Mouse (Mus musculus) right cerebral cortex, postnatal 4 days (tissue): ENCODE results near the gene Myh3.
"Not testable (repeated sequence)": the region's sequence is repeated elsewhere in the genome, so short reads cannot be mapped to it uniquely, and the experiment has no call there.

Experiments
- DNase-seq: peaks from one replicate; pipeline ENCODE4 v3.0.0-alpha.2; 2022

Gene Myh3

GRCm38 (mm10) chr11:67078888-67079287, 788 bp downstream of the Myh3 start:
- no peak for DNase-seq

- no peak for DNase-seq
These were observed 1.6 kb downstream of the Myh3 start for GRCm38 (mm10) chr11:67079740-67080139.

- DNase-seq: peak; percentile 51
These were observed 2.1 kb downstream of the Myh3 start for GRCm38 (mm10) chr11:67080168-67080567.

DNA sequence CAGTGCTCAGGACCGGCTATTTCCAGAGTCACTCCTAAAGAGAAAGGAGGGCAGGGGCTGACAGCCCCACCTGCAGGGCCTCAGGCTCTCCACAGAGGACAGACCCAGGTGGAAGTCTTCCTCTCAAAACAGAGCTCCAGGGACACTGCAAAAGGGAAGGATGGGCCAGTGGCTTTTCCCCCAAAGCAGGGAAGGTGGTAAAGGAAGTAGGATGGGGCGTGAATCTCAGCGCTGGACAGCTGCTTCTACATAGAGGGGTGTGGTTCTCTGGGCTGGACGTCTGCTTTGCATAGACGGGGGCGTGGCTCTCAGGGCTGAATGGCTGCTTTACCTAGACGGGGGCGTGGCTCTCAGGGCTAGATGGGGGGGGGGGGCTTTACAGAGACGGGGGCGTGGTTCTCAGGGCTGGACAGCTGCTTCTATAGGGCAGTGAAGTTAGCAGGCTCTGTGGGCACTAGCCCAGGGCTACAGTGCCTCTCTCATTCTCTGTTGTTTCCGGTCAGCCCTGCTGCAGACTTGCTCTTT, 3.1 kb downstream of the Myh3 start:
- DNase-seq: no peak

DNA sequence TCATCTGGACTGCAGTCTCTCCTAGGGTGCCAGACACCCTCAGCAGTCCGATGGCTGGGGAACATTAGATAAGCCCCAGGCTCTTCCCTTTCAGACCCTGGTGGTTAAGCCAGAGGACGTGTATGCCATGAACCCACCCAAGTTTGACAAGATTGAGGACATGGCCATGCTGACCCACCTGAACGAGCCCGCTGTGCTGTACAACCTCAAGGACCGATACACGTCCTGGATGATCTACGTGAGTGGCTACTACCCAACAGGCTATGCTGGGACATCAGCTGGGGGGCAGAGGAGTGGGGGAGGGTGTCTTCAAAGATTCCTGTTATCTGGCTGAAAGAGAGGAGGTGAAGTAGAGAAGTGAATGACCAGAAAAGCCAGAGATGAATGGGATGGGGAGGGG, 4.1 kb downstream of the Myh3 start:
- no peak for DNase-seq

GRCm38 (mm10) chr11:67082793-67083192, 4.7 kb downstream of the Myh3 start:
- DNase-seq: no peak

GRCm38 (mm10) chr11:67083239-67083638, 5.1 kb downstream of the Myh3 start:
- DNase-seq: no peak

DNA sequence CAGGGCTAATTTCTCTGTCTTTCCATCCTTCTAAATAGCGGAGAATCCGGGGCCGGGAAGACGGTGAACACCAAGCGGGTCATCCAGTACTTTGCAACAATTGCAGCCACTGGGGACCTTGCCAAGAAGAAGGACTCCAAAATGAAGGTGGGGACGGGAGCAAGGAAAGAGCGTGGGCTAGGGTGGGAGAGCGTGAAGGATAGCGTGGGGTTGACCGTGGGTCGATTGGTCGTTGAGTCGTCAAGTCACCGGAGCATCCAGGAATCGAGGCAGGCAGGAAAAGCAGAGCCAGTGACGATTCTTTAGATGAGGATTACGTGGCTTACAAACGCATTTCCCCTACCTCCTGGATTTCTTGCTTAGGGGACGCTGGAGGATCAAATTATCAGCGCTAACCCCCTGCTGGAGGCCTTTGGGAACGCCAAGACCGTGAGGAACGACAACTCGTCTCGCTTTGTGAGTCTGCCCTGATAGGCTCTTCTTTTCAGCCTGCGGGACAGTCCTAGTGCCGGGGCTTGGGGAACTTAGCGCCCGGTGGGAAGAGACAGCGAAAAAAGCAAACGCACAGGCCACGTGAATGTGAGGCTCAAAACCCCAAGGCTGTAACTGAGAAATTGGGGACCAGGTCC, 5.7 kb downstream of the Myh3 start:
- no peak for DNase-seq

GRCm38 (mm10) chr11:67085489-67085888, 7.4 kb downstream of the Myh3 start:
- DNase-seq: peak; percentile 70

DNA sequence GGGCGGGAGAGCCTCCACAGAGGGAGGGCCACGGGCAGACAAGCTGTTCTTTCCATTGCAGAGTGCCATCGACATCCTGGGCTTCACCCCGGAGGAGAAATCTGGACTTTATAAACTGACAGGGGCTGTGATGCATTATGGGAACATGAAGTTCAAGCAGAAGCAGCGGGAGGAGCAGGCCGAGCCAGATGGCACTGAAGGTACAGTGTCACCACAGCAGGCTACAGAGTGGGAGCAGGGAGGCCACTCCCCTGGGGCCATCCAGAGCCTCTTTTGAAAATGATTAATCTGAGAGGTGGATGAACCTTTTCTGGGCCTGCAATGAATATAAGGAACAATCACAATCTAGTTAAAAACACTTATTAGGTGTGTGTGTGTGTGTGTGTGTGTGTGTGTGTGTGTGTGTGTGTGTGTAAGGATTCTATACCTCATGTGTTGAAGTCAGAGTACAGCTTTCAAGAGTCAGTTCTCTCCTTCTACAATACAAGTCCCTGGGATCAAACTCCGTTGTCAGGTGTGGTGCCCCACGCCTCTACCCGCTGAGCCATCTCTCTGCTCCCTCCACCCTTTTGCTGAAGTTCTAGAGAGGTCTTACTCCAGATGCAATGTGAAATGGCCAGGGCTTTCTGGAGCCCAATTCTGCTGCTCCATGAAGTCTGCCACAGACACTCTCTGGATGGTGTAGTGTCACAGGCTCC, 8.5 kb downstream of the Myh3 start:
- no peak for DNase-seq

GRCm38 (mm10) chr11:67087225-67087624, 9.1 kb downstream of the Myh3 start:
- DNase-seq: no peak

DNA sequence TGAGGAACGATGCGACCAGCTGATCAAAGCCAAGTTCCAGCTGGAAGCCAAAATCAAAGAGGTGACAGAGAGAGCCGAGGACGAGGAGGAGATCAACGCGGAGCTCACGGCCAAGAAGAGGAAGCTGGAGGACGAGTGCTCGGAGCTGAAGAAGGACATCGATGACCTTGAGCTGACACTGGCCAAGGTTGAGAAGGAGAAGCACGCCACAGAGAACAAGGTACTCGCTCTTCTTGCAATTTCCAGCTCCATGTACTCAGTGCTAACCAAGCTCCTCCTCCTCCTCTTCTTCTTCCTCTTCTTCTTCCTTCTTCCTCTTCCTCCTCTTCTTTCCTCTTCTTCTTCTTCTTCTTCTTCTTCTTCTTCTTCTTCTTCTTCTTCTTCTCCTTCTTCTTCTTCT, 14.3 kb downstream of the Myh3 start:
- not testable (repeated sequence) for DNase-seq

DNA sequence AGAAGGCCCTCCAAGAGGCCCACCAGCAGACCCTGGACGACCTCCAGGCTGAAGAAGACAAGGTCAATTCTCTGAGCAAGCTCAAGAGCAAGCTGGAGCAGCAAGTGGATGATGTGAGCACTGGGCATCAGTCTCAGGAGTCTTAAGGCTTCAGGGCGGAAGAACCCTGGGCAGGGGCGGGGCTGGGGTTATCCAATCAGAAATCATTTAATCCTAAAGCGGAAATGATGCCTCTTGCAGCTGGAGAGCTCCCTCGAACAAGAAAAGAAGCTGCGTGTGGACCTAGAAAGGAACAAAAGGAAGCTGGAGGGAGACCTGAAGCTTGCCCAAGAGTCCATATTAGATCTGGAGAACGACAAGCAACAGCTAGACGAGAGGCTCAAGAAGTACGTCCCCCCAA, 15.1 kb downstream of the Myh3 start:
- DNase-seq: no peak

DNA sequence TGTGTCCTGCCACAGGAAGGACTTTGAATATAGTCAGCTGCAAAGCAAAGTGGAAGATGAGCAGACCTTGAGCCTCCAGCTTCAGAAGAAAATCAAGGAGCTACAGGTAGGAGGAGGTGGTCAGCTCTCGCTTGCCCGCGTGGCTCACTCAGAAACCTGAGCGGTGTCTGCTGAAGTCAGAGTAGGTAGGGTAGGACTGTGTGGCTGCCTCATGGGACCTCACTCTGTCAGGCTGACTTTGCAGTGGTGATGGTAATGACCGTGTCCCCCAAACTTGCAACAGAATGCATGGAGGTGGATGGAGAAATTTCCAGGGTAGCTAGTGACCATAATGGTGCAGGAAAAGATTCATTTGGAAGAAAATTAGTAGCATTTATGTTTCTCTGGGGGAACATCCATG, 15.6 kb downstream of the Myh3 start:
- DNase-seq: no peak

DNA sequence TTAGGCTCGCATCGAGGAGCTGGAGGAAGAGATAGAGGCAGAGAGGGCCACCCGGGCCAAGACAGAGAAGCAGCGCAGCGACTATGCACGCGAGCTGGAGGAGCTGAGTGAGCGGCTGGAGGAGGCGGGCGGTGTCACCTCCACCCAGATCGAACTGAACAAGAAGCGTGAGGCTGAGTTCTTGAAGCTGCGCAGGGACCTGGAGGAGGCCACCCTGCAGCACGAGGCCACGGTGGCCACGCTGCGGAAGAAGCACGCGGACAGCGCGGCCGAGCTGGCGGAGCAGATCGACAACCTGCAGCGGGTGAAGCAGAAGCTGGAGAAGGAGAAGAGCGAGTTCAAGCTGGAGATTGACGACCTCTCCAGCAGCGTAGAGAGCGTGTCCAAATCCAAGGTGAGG, 16.4 kb downstream of the Myh3 start:
- no peak for DNase-seq

DNA sequence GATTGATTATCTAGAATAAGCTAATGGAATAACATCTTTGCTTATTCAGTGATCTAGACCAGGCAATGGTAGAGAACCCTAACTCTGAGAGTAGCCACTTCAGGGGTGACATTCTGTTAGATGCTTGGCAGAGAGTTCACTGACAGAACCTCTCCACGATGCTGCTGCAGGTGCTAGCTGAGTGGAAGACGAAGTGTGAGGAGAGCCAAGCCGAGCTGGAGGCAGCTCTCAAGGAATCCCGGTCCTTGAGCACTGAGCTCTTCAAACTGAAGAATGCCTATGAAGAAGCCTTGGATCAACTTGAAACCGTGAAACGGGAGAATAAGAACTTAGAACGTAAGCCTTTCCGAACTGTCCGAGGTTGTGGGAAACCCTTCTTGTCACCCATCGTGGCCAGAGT, 19.6 kb downstream of the Myh3 start:
- DNase-seq: no peak

DNA sequence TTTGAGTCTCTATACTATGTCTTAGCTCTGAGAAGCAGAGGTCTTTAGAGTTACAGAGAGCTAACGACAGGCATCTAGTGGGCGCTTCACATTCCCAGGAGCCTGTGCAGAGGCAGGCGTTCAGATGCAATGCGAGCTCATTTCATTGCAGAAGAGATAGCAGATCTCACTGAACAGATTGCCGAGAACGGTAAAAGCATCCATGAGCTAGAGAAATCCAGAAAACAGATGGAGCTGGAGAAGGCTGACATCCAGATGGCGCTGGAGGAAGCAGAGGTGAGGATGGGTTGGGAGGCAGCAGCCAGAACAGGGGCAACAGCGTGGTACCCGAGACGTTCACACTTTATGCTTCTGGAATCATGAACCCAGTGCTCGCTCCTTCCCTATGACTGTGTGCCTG, 20.3 kb downstream of the Myh3 start:
- DNase-seq: no peak

GRCm38 (mm10) chr11:67099241-67099640, 21.1 kb downstream of the Myh3 start:
- no peak for DNase-seq

DNA sequence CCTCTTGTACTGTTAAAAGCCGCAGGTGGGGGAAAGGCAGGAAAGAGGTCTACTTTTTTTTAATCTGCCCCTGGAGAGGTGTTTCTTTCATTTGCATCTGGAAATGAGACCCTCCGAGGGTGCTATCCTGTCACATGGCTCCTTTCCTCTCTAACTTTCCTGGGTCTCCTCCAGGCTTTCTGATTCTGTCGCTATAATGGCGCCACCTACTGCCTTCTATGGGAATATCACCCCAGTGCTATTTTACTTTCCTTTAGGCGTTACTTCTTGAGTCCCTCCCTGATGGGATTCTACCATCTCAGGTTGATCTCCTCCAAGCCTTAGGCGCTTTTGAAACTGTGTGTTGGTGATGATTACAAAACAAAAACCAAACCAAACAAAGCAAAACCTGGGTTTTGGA, 22.1 kb downstream of the Myh3 start:
- peak; percentile 30 for DNase-seq

DNA sequence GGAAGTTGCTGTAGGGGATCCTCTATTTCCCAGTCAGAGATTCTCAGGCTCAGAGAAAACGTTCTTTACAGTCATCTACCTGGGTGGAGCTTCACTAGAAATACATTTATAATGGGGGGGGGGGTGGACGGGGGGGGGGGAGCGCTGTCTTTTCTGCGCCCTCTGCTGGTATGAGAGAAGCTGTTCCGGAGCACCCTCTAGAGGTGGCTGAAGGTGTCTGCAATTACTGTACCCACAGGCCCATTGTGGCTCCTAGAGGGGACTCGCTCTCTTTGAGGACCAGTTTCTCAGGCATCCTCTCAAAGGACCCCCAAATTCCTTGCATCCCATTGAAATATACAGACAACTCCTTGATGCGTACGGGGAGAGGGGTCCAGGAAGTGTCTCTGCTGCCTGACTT, 23.6 kb downstream of the Myh3 start:
- DNase-seq: peak; percentile 37

- no peak for DNase-seq
These were observed 25.2 kb downstream of the Myh3 start for GRCm38 (mm10) chr11:67103256-67103655.

DNA sequence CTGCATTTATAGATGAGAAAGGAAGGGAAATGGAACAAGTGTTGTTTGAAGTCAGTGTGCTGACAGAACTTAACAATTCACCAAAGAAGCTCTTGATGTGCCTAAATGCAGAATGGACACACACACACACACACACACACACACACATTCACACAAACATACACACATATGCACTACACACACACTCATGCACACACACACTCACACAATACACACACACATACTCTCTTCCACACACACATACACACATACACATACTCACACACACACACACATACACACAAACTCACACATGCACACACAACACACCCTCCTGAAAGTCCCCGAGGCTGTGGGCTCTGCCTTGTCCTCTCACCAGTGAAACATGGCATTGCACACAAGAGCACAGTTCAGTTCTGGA, 26.1 kb downstream of the Myh3 start:
- DNase-seq: no peak

DNA sequence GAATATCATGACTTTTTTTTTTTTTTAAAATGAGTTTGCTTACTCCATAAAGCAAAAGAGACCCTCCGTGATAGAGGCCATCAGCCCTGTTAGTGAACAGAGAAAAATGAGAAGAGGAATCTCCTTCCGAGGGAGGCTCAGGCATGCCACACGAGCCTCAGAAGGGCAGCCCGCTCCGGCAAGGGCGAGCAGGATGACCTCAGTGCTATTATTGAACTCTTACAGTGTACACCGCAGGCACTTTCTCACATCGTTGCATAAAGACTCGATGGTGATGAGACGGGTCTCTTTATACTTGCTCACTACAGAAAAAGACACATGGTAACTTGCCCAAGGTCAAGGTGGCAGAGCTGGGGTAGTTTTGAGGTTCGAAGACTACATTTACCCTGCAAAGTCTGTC, 26.6 kb downstream of the Myh3 start:
- no peak for DNase-seq

GRCm38 (mm10) chr11:67105689-67106088, 27.6 kb downstream of the Myh3 start:
- DNase-seq: no peak

- no peak for DNase-seq
These were observed 28.9 kb downstream of the Myh3 start for GRCm38 (mm10) chr11:67106973-67107372.
